Mouse (Mus musculus): ENCODE results near the gene Prcc.

DNA sequence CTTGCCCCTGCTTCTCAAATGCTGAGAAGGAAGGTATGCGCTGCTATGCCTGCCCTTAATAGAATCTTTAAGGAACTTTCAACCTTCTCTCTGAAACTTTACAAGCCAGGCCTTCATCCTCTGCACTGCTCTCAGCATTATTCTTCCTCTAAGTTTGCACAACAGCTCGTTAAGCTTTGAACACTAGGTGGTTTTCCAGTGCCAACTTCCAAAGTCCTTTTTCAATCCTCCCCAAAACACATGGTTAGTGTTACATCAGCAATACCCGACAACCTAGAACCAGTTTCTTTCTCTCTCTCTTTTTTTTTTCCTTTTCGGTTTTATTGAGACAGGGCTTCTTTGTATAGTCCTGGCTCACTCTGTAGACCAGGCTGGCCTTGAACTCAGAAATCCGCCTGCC lies 48.6 kb upstream of the Prcc start:
- TF ChIP-seq CTCF (IDR thresholded peaks at IDR 0.05; ENCODE audit: borderline replicate concordance, insufficient read depth, low read length), result no peak
- TF ChIP-seq POLR2A (IDR thresholded peaks at IDR 0.05; ENCODE audit: low read depth, low read length), result no peak

Measured in embryonic fibroblast, embryonic 13.5 days (primary cell).